Mouse (Mus musculus) erythroblast, embryonic 14.5 days (primary cell): ENCODE data around the gene Rab17.

Source experiments
- GATA1 ChIP-seq: IDR thresholded peaks from 2 replicates; pipeline ENCODE4 v1.6.1; 2012; ENCODE audit warnings: low read length, inconsistent platforms, mixed read lengths
- TAL1 ChIP-seq: IDR thresholded peaks from 3 replicates; pipeline ENCODE4 v1.6.1; 2012; ENCODE audit warnings: low read length, inconsistent platforms, mixed read lengths

- TF ChIP-seq TAL1: no peak
- no peak for TF ChIP-seq GATA1
Measured at GRCm38 (mm10) chr1:90998891-90999611, 29.6 kb upstream of the Rab17 start.
